Mouse (Mus musculus): ENCODE measurements at regions not wholly inside any gene's neighbourhood (a gene's known extent, or its start where the extent isn't known, plus 50 kb on each side); places are given as distances from the start of the nearest gene placed in this dataset.

GRCm38 (mm10) chr7:65779716-65780372 is 81.7 kb upstream of the Pcsk6 start:
- TF ChIP-seq ELF1 (IDR thresholded peaks at IDR 0.05; ENCODE audit: low read depth, low read length) (no peak), NRF1 (IDR thresholded peaks at IDR 0.05; ENCODE audit: insufficient read depth, low read depth, low read length, poor library complexity, severe bottlenecking) (no peak), ETS1 (IDR thresholded peaks at IDR 0.05; ENCODE audit: low read depth, low read length) (no peak), GATA1 (IDR thresholded peaks at IDR 0.05; ENCODE audit: low read depth, low read length) (no peak), HCFC1 (IDR thresholded peaks at IDR 0.05; ENCODE audit: low read depth, low read length) (no peak), EP300 (IDR thresholded peaks at IDR 0.05; ENCODE audit: low read depth in 1 of 2, low read length in 2 of 2) (no peak)
- Histone ChIP-seq H3K4me1 (ENCODE audit: control insufficient read depth in 1 of 2, insufficient read depth in 2 of 2, low read length in 2 of 2) (no peaks in the 10 kb centered on the region), H3K27me3 (ENCODE audit: control insufficient read depth in 1 of 2, insufficient read depth in 2 of 2, low read length in 2 of 2) (peaks cover 0 to 2% of the 10 kb centered on the region in 2 experiments; a peak in 1 of 4 replicates), H3K9me3 (replicated peaks; ENCODE audit: insufficient read depth, low read length) (no peaks in the 10 kb centered on the region), H3K36me3 (ENCODE audit: control insufficient read depth in 1 of 2, insufficient read depth in 2 of 2, low read length in 2 of 2) (no peaks in the 10 kb centered on the region), H3K79me2 (ENCODE audit: control insufficient read depth, insufficient read depth, low read length, poor library complexity) (no peaks in the 10 kb centered on the region), H3K27ac (ENCODE audit: control insufficient read depth, low read depth, low read length) (no peak overlapping the region), H3K9ac (ENCODE audit: control insufficient read depth, low read depth, low read length, poor library complexity, severe bottlenecking) (no peak overlapping the region), H3K4me3 (ENCODE audit: control insufficient read depth in 1 of 2, insufficient read depth in 1 of 2, low read depth in 2 of 2, low read length in 2 of 2) (no peak overlapping the region)
- DNase-seq (ENCODE audit: low read depth, low spot score): no peak

- no peak overlapping the region for H3K27ac ChIP-seq (ENCODE audit: control insufficient read depth, low read depth, low read length)
- no peaks in the 10 kb centered on the region for H3K9me3 ChIP-seq (replicated peaks; ENCODE audit: insufficient read depth, low read length)
- DNase-seq (ENCODE audit: low read depth, low spot score): no peak
- H3K27me3 ChIP-seq (ENCODE audit: control insufficient read depth in 1 of 2, insufficient read depth in 2 of 2, low read length in 2 of 2): peaks cover 0 to 2% of the 10 kb centered on the region in 2 experiments; a peak in 1 of 4 replicates
- H3K79me2 ChIP-seq (ENCODE audit: control insufficient read depth, insufficient read depth, low read length, poor library complexity): no peaks in the 10 kb centered on the region
- no peak for TF ChIP-seq USF2 (IDR thresholded peaks at IDR 0.05; ENCODE audit: borderline replicate concordance in 1 of 2, insufficient read depth in 1 of 2, low read depth in 1 of 2, low read length in 2 of 2)
- no peak for TF ChIP-seq E2F4 (IDR thresholded peaks at IDR 0.05; ENCODE audit: borderline replicate concordance, low read depth, low read length)
- TF ChIP-seq MYB (IDR thresholded peaks at IDR 0.05; ENCODE audit: low read depth, low read length): no peak
- no peak for TF ChIP-seq NRF1 (IDR thresholded peaks at IDR 0.05; ENCODE audit: insufficient read depth, low read depth, low read length, poor library complexity, severe bottlenecking)
- TF ChIP-seq ETS1 (IDR thresholded peaks at IDR 0.05; ENCODE audit: low read depth, low read length): no peak
- no peak for TF ChIP-seq BHLHE40 (IDR thresholded peaks at IDR 0.05; ENCODE audit: borderline replicate concordance, low read depth, low read length)
- no peak for TF ChIP-seq POLR2AphosphoS2 (IDR thresholded peaks at IDR 0.05; ENCODE audit: low read length)
- TF ChIP-seq MYC (IDR thresholded peaks at IDR 0.05; ENCODE audit: low read depth, low read length): no peak
- H3K4me1 ChIP-seq (ENCODE audit: control insufficient read depth in 1 of 2, insufficient read depth in 2 of 2, low read length in 2 of 2): no peaks in the 10 kb centered on the region
- no peaks in the 10 kb centered on the region for H3K36me3 ChIP-seq (ENCODE audit: control insufficient read depth in 1 of 2, insufficient read depth in 2 of 2, low read length in 2 of 2)
- no peak overlapping the region for H3K4me3 ChIP-seq (ENCODE audit: control insufficient read depth in 1 of 2, insufficient read depth in 1 of 2, low read depth in 2 of 2, low read length in 2 of 2)
- H3K9ac ChIP-seq (ENCODE audit: control insufficient read depth, low read depth, low read length, poor library complexity, severe bottlenecking): no peak overlapping the region
Measured at GRCm38 (mm10) chr7:65780578-65781370, 80.8 kb upstream of the Pcsk6 start.
